Mouse (Mus musculus) small intestine, adult 2 months (tissue): ENCODE results near the gene Zbtb12.

Source experiments
- CTCF ChIP-seq: fragments of 200-500 bp; IDR thresholded peaks from 2 replicates; pipeline ENCODE4 v1.5.1; 2012; ENCODE audit warnings: low read depth, mild to moderate bottlenecking, control low read depth, inconsistent platforms, low read length, moderate library complexity, mixed read lengths; ENCODE audit not compliant: insufficient replicate concordance, insufficient read length; ENCODE audit errors: extremely low read depth
- POLR2A ChIP-seq: fragments of 200-500 bp; IDR thresholded peaks from 2 replicates; pipeline ENCODE4 v1.6.1; 2012; ENCODE audit warnings: low read depth, mild to moderate bottlenecking, control low read depth, inconsistent platforms, low read length, moderate library complexity

GRCm38 (mm10) chr17:34897373-34898159 lies 18.3 kb downstream of the Zbtb12 start:
- no peak for TF ChIP-seq CTCF
- no peak for TF ChIP-seq POLR2A
